Mouse (Mus musculus) liver, embryonic 14.5 days (tissue): ENCODE data around the gene Brwd1.

ENCODE experiments used
- CTCF ChIP-seq: IDR thresholded peaks from 2 replicates; pipeline ENCODE4 v1.5.1; 2016; ENCODE audit warnings: antibody characterized with exemption, low read depth, control low read depth
- EP300 ChIP-seq: IDR thresholded peaks from 2 replicates; pipeline ENCODE4 v1.6.1; 2016; ENCODE audit warnings: antibody characterized with exemption, low read depth

- peak; percentile 65 for TF ChIP-seq CTCF
- TF ChIP-seq EP300 = no peak
Measured at GRCm38 (mm10) chr16:96030476-96031102, 51.7 kb downstream of the Brwd1 start.
